Mouse (Mus musculus) neural tube, embryonic 14.5 days (tissue): Measurements from ENCODE around the gene Il1f5. TPM values are rescaled to one million over a fixed set of nuclear protein-coding genes. Genes with fewer than 3 reads are reported as not detected.

ENCODE experiments used
- ATAC-seq: fragments of 200-750 bp; cut with Nextera tagmentation; 2 replicates; pipeline ENCODE4 v1.8.0; 2017; ENCODE audit warnings: low read depth, mild to moderate bottlenecking, moderate TSS enrichment, moderate library complexity
- H3K27ac ChIP-seq: fragments of 300-500 bp; sonication (generic); 2 replicates; pipeline ENCODE4 v1.5.1; 2014; ENCODE audit warnings: low read depth, mild to moderate bottlenecking, control low read depth, low read length, moderate library complexity, mixed read lengths
- H3K27me3 ChIP-seq: fragments of 300-500 bp; sonication (generic); 2 replicates; pipeline ENCODE4 v1.6.1; 2014; ENCODE audit warnings: low read length; ENCODE audit not compliant: control insufficient read depth, insufficient read depth
- H3K36me3 ChIP-seq: fragments of 300-500 bp; sonication (generic); 2 replicates; pipeline ENCODE4 v1.6.1; 2014; ENCODE audit warnings: low read length, mixed read lengths; ENCODE audit not compliant: control insufficient read depth, insufficient read depth
- H3K4me1 ChIP-seq: fragments of 300-500 bp; sonication (generic); 2 replicates; pipeline ENCODE4 v1.6.1; 2014; ENCODE audit warnings: low read length; ENCODE audit not compliant: control insufficient read depth, insufficient read depth
- H3K4me2 ChIP-seq: fragments of 300-500 bp; sonication (generic); 2 replicates; pipeline ENCODE4 v1.6.1; 2014; ENCODE audit warnings: mild to moderate bottlenecking, low read depth, low read length, control low read depth
- H3K4me3 ChIP-seq: fragments of 300-500 bp; sonication (generic); 2 replicates; pipeline ENCODE4 v1.5.1; 2014; ENCODE audit warnings: low read depth, low read length, control low read depth, mixed read lengths
- H3K9ac ChIP-seq: fragments of 300-500 bp; sonication (generic); replicated peaks from 2 replicates; pipeline ENCODE4 v1.6.1; 2014; ENCODE audit warnings: low read depth, mild to moderate bottlenecking, control low read depth, low read length, mixed read lengths
- H3K9me3 ChIP-seq: fragments of 300-500 bp; sonication (generic); 2 replicates; pipeline ENCODE4 v1.6.1; 2016; ENCODE audit warnings: low read length; ENCODE audit not compliant: control insufficient read depth
- WGBS: fragments of 180-500 bp; shearing (Covaris S2); extraction: QIAGEN DNeasy Blood & Tissue Kit; methylation state at CpG from one replicate; pipeline ENCODE4 v1.1.7; 2014; 5-methylcytosine and 5-hydroxymethylcytosine counted together
- polyA plus RNA-seq: library from polyadenylated mRNA; unstranded; fragments of >200 nt; fragmentation: Nextera tagmentation; extraction: Ambion mirVana; gene quantifications from 2 replicates; pipeline ENCODE4 v1.2.1, GENCODE M21; 2014

Gene Il1f5
- polyA plus RNA-seq, 1 experiment from 2014 or later, result not detected

GRCm38 (mm10) chr2:24316919-24317318, 40.2 kb downstream of the Il1f5 start:
- Histone ChIP-seq H3K4me2 (no peak overlapping the region), H3K4me1 (no peaks in the 10 kb centered on the region), H3K4me3 (no peak overlapping the region), H3K9ac (no peak overlapping the region), H3K27me3 (no peaks in the 10 kb centered on the region), H3K27ac (no peak overlapping the region), H3K9me3 (no peaks in the 10 kb centered on the region), H3K36me3 (no peaks in the 10 kb centered on the region)
- 89% methylated on average over 1 of the region's 1 CpGs for WGBS
- ATAC-seq, result no peak

DNA sequence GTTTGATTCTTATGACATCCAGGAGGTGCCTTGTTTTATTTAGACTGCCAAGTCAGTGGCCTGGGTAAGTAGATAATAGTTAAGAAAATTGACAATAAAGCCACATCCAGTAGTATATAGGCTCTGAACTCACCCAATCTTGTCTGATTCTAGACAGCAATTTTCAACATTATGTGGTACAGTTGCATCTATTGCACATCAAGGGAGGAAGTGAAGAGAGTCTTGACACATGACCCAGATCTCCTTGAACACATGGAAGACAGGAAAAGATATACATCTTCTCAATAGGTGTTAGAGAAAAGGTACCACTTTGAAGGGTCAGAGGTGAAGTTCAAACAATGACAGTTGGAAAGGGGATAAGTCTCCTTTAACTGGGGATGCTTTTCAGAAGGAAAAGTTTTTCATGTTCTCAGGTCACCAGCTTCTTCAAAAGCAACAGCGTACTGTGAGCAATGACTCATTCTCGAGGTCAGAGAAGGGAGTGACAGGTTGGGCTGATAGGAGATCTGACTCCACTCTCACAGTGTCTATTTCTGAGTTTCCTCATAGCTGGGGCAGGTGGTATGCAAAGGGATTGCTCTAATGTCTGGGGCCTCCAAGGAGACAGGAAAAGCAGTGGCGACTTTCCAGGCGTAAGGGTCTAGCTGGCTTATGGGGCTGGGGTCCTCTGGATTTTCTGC, 41.3 kb downstream of the Il1f5 start:
- 85% methylated on average over 4 of the region's 4 CpGs for WGBS
- Histone ChIP-seq H3K4me2 (no peak overlapping the region), H3K27me3 (no peaks in the 10 kb centered on the region), H3K4me3 (no peak overlapping the region), H3K9ac (no peak overlapping the region), H3K36me3 (no peaks in the 10 kb centered on the region), H3K4me1 (no peaks in the 10 kb centered on the region), H3K9me3 (no peaks in the 10 kb centered on the region), H3K27ac (no peak overlapping the region)
- ATAC-seq, result no peak

Other genes with a start within 250 kb of the Il1f5 start
- 8.1 and 14.1 TPM in 2 replicates for gene Hnmt, start 227.6 kb upstream of the Il1f5 start, polyA plus RNA-seq
- gene Tbpl2, start 180.4 kb upstream of the Il1f5 start, polyA plus RNA-seq, result not detected in 2 replicates
- gene Il1f8, start 123.8 kb upstream of the Il1f5 start, polyA plus RNA-seq, result not detected in 2 replicates
- not detected in 2 replicates for gene Il1f9, start 90.5 kb upstream of the Il1f5 start, polyA plus RNA-seq
- gene Il1f6, start 61.5 kb upstream of the Il1f5 start, polyA plus RNA-seq, result not detected in 2 replicates
- gene Il1f10, start 14.2 kb downstream of the Il1f5 start, polyA plus RNA-seq, result not detected in 2 replicates
- gene Il1rn, start 59.9 kb downstream of the Il1f5 start, polyA plus RNA-seq, result 0.13 TPM in 1 of 2 replicates, not detected in the other
- gene Psd4, start 90.6 kb downstream of the Il1f5 start, polyA plus RNA-seq, result 0.52 and 1.4 TPM in 2 replicates
- 56.9 and 64.1 TPM in 2 replicates for gene Pax8, start 198.6 kb downstream of the Il1f5 start, polyA plus RNA-seq